Mouse (Mus musculus) kidney, postnatal 0 days (tissue): ENCODE measurements around the gene Fam166a. TPM values are rescaled to one million over a fixed set of nuclear protein-coding genes. Genes with fewer than 3 reads are reported as not detected.

Source experiments
- ATAC-seq: fragments of 200-750 bp; cut with Nextera tagmentation; replicated peaks from 2 replicates; pipeline ENCODE4 v1.8.0; 2017; ENCODE audit warnings: low read depth, moderate number of reproducible peaks, moderate TSS enrichment, moderate library complexity; ENCODE audit not compliant: low FRiP score
- DNase-seq: peaks from one replicate; pipeline ENCODE4 v3.0.0-alpha.2; 2016; ENCODE audit warnings: low spot score
- H3K27ac ChIP-seq: fragments of 300-500 bp; sonication (generic); 2 replicates; pipeline ENCODE4 v1.5.1; 2014; ENCODE audit warnings: mild to moderate bottlenecking
- H3K27me3 ChIP-seq: fragments of 300-500 bp; sonication (generic); 2 replicates; pipeline ENCODE4 v1.6.1; 2014; ENCODE audit warnings: low read length, mixed read lengths; ENCODE audit not compliant: insufficient read depth
- H3K36me3 ChIP-seq: fragments of 300-500 bp; sonication (generic); 2 replicates; pipeline ENCODE4 v1.6.1; 2014; ENCODE audit warnings: low read length, mixed read lengths; ENCODE audit not compliant: insufficient read depth
- H3K4me1 ChIP-seq: fragments of 300-500 bp; sonication (generic); replicated peaks from 2 replicates; pipeline ENCODE4 v1.6.1; 2014; ENCODE audit warnings: antibody characterized with exemption, low read length, mixed read lengths; ENCODE audit not compliant: insufficient read depth
- H3K4me2 ChIP-seq: fragments of 300-500 bp; sonication (generic); 2 replicates; pipeline ENCODE4 v1.6.1; 2014; ENCODE audit warnings: mild to moderate bottlenecking, low read length, moderate library complexity, mixed read lengths
- H3K4me3 ChIP-seq: fragments of 300-500 bp; sonication (generic); replicated peaks from 2 replicates; pipeline ENCODE4 v1.5.1; 2014; ENCODE audit warnings: low read depth, low read length
- H3K9ac ChIP-seq: fragments of 300-500 bp; sonication (generic); 2 replicates; pipeline ENCODE4 v1.6.1; 2014; ENCODE audit warnings: low read depth, low read length
- H3K9me3 ChIP-seq: fragments of 300-500 bp; sonication (generic); replicated peaks from 2 replicates; pipeline ENCODE4 v1.6.1; 2016; ENCODE audit warnings: low read length, inconsistent platforms, mixed read lengths
- CTCF ChIP-seq: IDR thresholded peaks from 2 replicates; pipeline ENCODE4 v1.5.1; 2016; ENCODE audit warnings: antibody characterized with exemption, low read depth, mild to moderate bottlenecking, moderate library complexity
- WGBS: fragments of 180-500 bp; shearing (Covaris S2); extraction: QIAGEN DNeasy Blood & Tissue Kit; methylation state at CpG from one replicate; pipeline ENCODE4 v1.1.7; 2014; 5-methylcytosine and 5-hydroxymethylcytosine counted together
- polyA plus RNA-seq: library from polyadenylated mRNA; unstranded; fragments of >200 nt; fragmentation: Nextera tagmentation; extraction: Ambion mirVana; gene quantifications from 2 replicates; pipeline ENCODE4 v1.2.1, GENCODE M21; 2015

Fam166a gene
- polyA plus RNA-seq, 1 experiment from 2014 or later: 0.28 TPM

DNA sequence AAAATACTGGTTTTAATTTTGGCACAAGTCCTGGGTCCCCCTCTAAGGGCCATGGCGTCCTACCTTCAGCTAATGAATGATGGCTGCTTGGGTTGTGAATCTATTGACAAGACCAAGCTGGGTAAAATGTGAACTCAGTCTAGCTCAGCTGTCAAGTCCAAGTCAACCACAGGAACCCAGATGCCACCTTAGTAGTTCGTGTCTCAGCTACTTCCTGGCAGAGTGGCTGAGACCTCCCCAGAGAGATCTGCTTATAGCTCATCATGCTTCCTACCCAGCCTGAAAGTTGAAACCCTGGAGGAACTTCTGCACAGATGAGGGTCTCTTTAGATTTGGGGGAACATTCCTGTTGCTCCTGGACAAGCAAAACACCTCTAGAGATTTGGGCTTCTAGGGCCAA lies 35.2 kb upstream of the Fam166a start:
- 66% methylated on average over 2 of the region's 2 CpGs for WGBS
- no peaks in the 10 kb centered on the region for H3K36me3 ChIP-seq
- no peak for TF ChIP-seq CTCF
- no peak overlapping the region for H3K27ac ChIP-seq
- no peak overlapping the region for H3K9ac ChIP-seq
- peaks cover 4% of the 10 kb centered on the region; the same call in 1 of the 2 replicates for H3K4me1 ChIP-seq
- DNase-seq (no peak), ATAC-seq (no peak)
- H3K4me2 ChIP-seq: peak overlapping the region; percentile 83
- H3K9me3 ChIP-seq: no peaks in the 10 kb centered on the region
- no peaks in the 10 kb centered on the region for H3K27me3 ChIP-seq
- no peak overlapping the region; the same call in 1 of the 2 replicates for H3K4me3 ChIP-seq

DNA sequence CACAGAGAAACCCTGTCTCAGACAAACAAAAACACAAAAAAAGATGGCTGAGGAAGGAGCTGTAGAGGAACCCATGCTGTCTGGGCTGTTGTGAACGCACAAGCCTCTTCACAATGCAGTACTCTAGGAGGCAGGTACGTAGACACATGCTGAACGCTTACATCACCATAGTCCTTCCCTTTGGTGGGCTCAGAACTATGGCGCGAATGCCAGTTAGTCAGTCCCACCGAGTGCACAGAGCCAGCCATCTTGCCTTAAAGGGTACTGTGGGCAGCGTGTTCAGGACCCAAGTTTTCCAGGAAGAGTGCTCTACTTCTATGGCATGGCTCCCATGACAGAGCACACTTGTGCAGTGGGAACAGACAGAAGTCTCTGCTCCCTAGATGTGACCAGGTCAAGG lies 34.0 kb upstream of the Fam166a start:
- 93% methylated on average over 7 of the region's 7 CpGs for WGBS
- Histone ChIP-seq H3K9ac (no peak overlapping the region), H3K27me3 (no peaks in the 10 kb centered on the region), H3K4me3 (no peak overlapping the region), H3K36me3 (no peaks in the 10 kb centered on the region), H3K9me3 (no peaks in the 10 kb centered on the region), H3K4me1 (no peaks in the 10 kb centered on the region; the same call in 1 of the 2 replicates), H3K27ac (no peak overlapping the region), H3K4me2 (no peak overlapping the region)
- no peak for DNase-seq
- ATAC-seq: no peak
- TF ChIP-seq CTCF: no peak

DNA sequence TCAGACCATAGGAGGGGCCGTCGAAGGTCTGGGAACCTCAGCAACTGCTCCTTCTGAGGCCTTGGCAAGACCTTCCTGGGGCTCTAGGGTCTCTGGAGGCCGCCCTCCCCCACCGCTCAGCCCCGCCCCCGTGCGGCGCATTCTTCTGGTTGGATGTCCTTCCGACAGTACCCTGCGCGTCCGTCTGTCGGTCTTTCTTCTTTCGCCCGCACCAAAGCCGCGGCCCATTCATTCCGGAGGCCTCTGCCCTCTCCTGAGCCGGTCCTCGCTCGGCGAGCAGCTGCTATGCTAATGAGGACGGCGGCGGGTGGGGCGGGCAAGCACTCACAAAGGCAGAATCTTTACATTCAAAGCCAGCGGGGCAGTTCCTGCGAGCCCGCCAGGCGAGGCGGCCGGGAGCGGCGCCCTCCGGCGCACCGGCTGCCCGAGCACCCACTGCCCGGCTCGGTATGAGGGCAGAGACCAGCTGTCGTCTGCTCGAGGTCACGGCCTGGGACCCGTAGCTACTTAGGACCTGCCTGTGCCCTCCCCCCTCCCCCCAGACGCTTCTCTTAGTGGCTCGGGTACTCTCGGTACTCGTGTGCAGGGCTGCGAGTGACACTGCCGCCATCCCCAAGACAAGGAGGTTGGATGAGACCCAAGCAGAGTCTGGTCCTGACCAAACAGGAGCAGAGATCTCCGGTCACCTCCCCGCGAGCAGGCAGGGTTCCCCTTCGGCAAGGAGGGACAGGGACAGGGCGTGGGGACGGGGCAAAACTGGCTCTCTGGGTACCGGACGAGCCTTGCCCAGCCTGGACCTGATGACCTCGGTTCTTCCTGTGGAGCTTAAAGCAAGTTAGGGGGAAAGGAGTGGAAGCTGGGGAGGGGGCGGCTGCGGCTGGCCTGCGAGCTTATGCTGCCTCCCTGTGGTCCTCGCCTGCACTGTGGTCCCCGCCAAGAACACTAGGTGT lies 32.6 kb upstream of the Fam166a start:
- Histone ChIP-seq H3K27me3 (no peaks in the 10 kb centered on the region), H3K4me2 (peak overlapping the region; percentile 90), H3K9ac (peak overlapping the region; percentile 60), H3K27ac (peak overlapping the region; percentile 75), H3K9me3 (no peaks in the 10 kb centered on the region), H3K4me1 (no peaks in the 10 kb centered on the region; the same call in 1 of the 2 replicates), H3K4me3 (peak overlapping the region; percentile 38), H3K36me3 (no peaks in the 10 kb centered on the region)
- ATAC-seq (peak; percentile 66), DNase-seq (peak; percentile 74)
- WGBS: 1% methylated on average over 64 of the region's 64 CpGs
- peak; percentile 80 for TF ChIP-seq CTCF

DNA sequence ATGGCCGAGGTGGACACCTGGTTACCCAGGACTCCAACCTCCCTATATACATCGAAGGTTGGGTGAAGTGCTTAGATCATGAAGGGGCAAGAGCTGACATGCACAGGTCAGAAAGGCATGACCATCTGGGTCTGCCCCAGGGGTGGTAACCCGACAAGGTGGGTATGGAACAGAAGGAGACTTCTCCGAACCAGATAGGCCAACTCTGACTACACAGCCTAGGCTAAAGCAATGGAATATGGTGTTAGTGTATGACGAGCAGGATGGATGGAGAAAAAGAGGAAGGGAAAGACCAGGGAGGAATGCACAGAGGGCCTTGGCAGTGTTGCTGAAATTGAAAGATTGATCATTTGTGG lies 32.0 kb upstream of the Fam166a start:
- H3K4me1 ChIP-seq: no peaks in the 10 kb centered on the region; the same call in 1 of the 2 replicates
- no peak overlapping the region for H3K27ac ChIP-seq
- peak overlapping the region; percentile 38 for H3K4me3 ChIP-seq
- ATAC-seq: no peak
- H3K36me3 ChIP-seq: no peaks in the 10 kb centered on the region
- no peaks in the 10 kb centered on the region for H3K27me3 ChIP-seq
- DNase-seq: no peak
- H3K4me2 ChIP-seq: peak overlapping the region; percentile 90
- no peaks in the 10 kb centered on the region for H3K9me3 ChIP-seq
- H3K9ac ChIP-seq: no peak overlapping the region; the same call in 1 of the 2 replicates
- 30% methylated on average over 5 of the region's 5 CpGs for WGBS
- TF ChIP-seq CTCF: no peak

DNA sequence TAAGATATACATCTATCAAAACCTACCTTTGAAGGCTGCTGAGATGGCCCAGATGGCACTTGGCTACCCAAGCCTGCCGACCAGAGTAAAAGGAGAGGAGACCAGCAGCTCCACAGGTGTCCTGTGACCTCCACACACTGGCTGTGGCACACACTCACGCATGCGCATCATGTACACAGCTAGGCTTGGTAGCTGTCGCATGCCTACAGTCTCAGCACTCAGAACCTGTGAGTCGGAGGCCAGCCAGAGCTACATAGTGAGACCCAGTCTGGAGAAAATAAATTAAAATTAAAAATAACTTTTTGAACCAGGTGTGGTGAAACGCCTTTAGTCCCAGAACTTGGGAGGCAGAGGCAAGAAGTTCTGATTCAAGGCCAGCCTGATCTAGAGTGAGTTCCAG lies 30.7 kb upstream of the Fam166a start:
- no peak for TF ChIP-seq CTCF
- Histone ChIP-seq H3K27ac (no peak overlapping the region), H3K36me3 (no peaks in the 10 kb centered on the region), H3K4me2 (no peak overlapping the region), H3K4me3 (no peak overlapping the region), H3K27me3 (no peaks in the 10 kb centered on the region), H3K9me3 (no peaks in the 10 kb centered on the region), H3K9ac (no peak overlapping the region), H3K4me1 (no peaks in the 10 kb centered on the region; the same call in 1 of the 2 replicates)
- no peak for DNase-seq
- no peak for ATAC-seq
- 82% methylated on average over 6 of the region's 6 CpGs for WGBS

DNA sequence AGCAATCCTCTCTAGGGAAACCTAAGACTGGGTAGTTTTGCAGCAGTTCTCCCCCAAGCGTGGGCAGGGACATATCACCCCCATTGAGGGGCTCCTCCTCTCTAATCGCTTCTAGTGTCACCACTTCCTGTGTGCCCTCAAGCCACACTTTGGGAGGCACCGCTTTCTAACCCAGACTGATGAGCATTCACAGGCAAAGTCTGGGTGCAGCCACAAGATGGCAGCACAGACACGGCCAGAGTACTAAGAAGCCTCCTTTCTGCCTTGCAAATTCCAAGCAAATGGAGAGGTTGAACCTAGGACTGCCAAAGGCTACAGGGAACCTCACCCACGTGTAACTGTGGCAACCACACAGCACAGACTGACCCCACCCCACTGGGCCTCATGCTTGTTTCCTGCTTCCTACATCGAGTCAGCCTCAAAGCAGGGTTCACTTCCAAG lies 25.2 kb upstream of the Fam166a start:
- Histone ChIP-seq H3K4me1 (peaks cover 14% of the 10 kb centered on the region), H3K27ac (peak overlapping the region; percentile 43; the same call in 1 of the 2 replicates)

More for the DNA sequence above, 25.2 kb upstream of the Fam166a start:
- Histone ChIP-seq H3K9ac (no peak overlapping the region), H3K4me2 (peak overlapping the region; percentile 65; the same call in 1 of the 2 replicates), H3K36me3 (no peaks in the 10 kb centered on the region), H3K27me3 (no peaks in the 10 kb centered on the region), H3K4me3 (0 out of 2 replicates have a peak overlapping the region, but pooled peaks have one; percentile 2), H3K9me3 (no peaks in the 10 kb centered on the region)
- DNase-seq (peak; percentile 96), ATAC-seq (peak; percentile 83)
- WGBS: under 1% methylated on average over 6 of the region's 6 CpGs
- TF ChIP-seq CTCF: peak; percentile 97
